Mouse (Mus musculus) myocyte (in vitro differentiated cells): ENCODE data around the gene Nmur1. TPM values are rescaled to one million over a fixed set of nuclear protein-coding genes. Genes with fewer than 3 reads are reported as not detected.
"Not testable (repeated sequence)": the region's sequence is repeated elsewhere in the genome, so short reads cannot be mapped to it uniquely, and the experiment has no call there.

Experiments used
- H3K27me3 ChIP-seq: one replicate; pipeline ENCODE4 v1.6.1; 2011; ENCODE audit not compliant: control insufficient read depth, insufficient read depth, insufficient read length
- H3K36me3 ChIP-seq: one replicate; pipeline ENCODE4 v1.6.1; 2011; ENCODE audit not compliant: control insufficient read depth, insufficient read depth
- H3K4me2 ChIP-seq: one replicate; pipeline ENCODE4 v1.6.1; 2011; ENCODE audit warnings: low read depth, control low read depth
- H3K4me3 ChIP-seq: one replicate; pipeline ENCODE4 v1.5.1; 2011; ENCODE audit warnings: mild to moderate bottlenecking, control low read depth, moderate library complexity
- H3K79me2 ChIP-seq: one replicate; pipeline ENCODE4 v1.6.1; 2011; ENCODE audit not compliant: control insufficient read depth, insufficient read depth
- H3ac ChIP-seq: one replicate; pipeline ENCODE4 v1.6.1; 2011; ENCODE audit not compliant: control insufficient read depth, insufficient read length
- CEBPB ChIP-seq: IDR thresholded peaks from 2 replicates; pipeline ENCODE4 v1.6.1; 2011; ENCODE audit warnings: mild to moderate bottlenecking, moderate library complexity; ENCODE audit not compliant: poor library complexity, insufficient read depth, severe bottlenecking
- E2F4 ChIP-seq: IDR thresholded peaks from one replicate; pipeline ENCODE4 v1.6.1; 2011; ENCODE audit warnings: mild to moderate bottlenecking, control low read depth, moderate library complexity; ENCODE audit not compliant: insufficient read depth
- MAX ChIP-seq: IDR thresholded peaks from one replicate; pipeline ENCODE4 v1.6.1; 2011; ENCODE audit warnings: low read depth, mild to moderate bottlenecking, control low read depth
- MYOD1 ChIP-seq, 3 experiments: IDR thresholded peaks; one replicate each; pipeline ENCODE4 v1.6.1; 2011; ENCODE audit warnings: control low read depth in 2 of 3, low read depth in 2 of 3, mild to moderate bottlenecking in 2 of 3, moderate library complexity in 1 of 3; ENCODE audit not compliant: insufficient read length in 2 of 3, control insufficient read depth in 1 of 3
- MYOG ChIP-seq, 3 experiments: IDR thresholded peaks; one replicate each; pipeline ENCODE4 v1.6.1; 2011; ENCODE audit warnings: control low read depth in 2 of 3, low read depth in 2 of 3, mild to moderate bottlenecking in 2 of 3; ENCODE audit not compliant: insufficient read length in 2 of 3, control insufficient read depth in 1 of 3, insufficient read depth in 1 of 3
- POLR2A ChIP-seq: IDR thresholded peaks from one replicate; pipeline ENCODE4 v1.6.1; 2011; ENCODE audit warnings: low read depth, mild to moderate bottlenecking, control low read depth, moderate library complexity; ENCODE audit not compliant: insufficient read length
- POLR2AphosphoS2 ChIP-seq: IDR thresholded peaks from one replicate; pipeline ENCODE4 v1.6.1; 2011; ENCODE audit warnings: low read depth, control low read depth; ENCODE audit not compliant: insufficient read length
- REST ChIP-seq: IDR thresholded peaks from one replicate; pipeline ENCODE4 v1.6.1; 2011; ENCODE audit warnings: mild to moderate bottlenecking, control low read depth, moderate library complexity; ENCODE audit not compliant: insufficient read depth, insufficient read length
- SRF ChIP-seq: IDR thresholded peaks from one replicate; pipeline ENCODE4 v1.6.1; 2011; ENCODE audit warnings: low read depth; ENCODE audit not compliant: control insufficient read depth, insufficient read length
- TCF12 ChIP-seq: IDR thresholded peaks from one replicate; pipeline ENCODE4 v1.6.1; 2011; ENCODE audit warnings: mild to moderate bottlenecking, control low read depth; ENCODE audit not compliant: poor library complexity, insufficient read depth, severe bottlenecking
- TCF3 ChIP-seq: IDR thresholded peaks from one replicate; pipeline ENCODE4 v1.6.1; 2011; ENCODE audit warnings: low read depth, control low read depth; ENCODE audit not compliant: insufficient read length
- USF1 ChIP-seq: IDR thresholded peaks from one replicate; pipeline ENCODE4 v1.6.1; 2011; ENCODE audit warnings: low read depth, mild to moderate bottlenecking, control low read depth, moderate library complexity
- polyA plus RNA-seq: library from polyadenylated mRNA; unstranded; fragments of >200 nt; fragmentation: generic; extraction: Trizol; gene quantifications from one replicate; pipeline ENCODE4 v1.2.1, GENCODE M21; 2012; ENCODE audit warnings: missing spikeins

Nmur1 gene
- not detected for polyA plus RNA-seq

GRCm38 (mm10) chr1:86426128-86426527, at the start of gene Nmur1, which contains the start of gene Tex44:
Gene Nmur1, minus strand, starts transcription at chr1:86426228.
Gene Tex44, plus strand, starts transcription at chr1:86426329.
- no peak within 1 kb of the TSS for H3K4me2 ChIP-seq
- no peak for TF ChIP-seq USF1
- TF ChIP-seq MYOG (IDR thresholded peaks at IDR 0.05; ENCODE audit: control insufficient read depth in 1 of 3, insufficient read depth in 1 of 3, insufficient read length in 2 of 3, low read depth in 2 of 3): no peak
- TF ChIP-seq POLR2A: no peak
- no peak for TF ChIP-seq POLR2AphosphoS2
- TF ChIP-seq TCF3: no peak
- no peaks in the 10 kb centered on the region for H3K79me2 ChIP-seq
- no peak within 1 kb of the TSS for H3ac ChIP-seq
- H3K4me3 ChIP-seq: no peak within 1 kb of the TSS
- peaks cover 4% of the 10 kb centered on the region for H3K27me3 ChIP-seq
- H3K36me3 ChIP-seq: no peaks in the 10 kb centered on the region

DNA sequence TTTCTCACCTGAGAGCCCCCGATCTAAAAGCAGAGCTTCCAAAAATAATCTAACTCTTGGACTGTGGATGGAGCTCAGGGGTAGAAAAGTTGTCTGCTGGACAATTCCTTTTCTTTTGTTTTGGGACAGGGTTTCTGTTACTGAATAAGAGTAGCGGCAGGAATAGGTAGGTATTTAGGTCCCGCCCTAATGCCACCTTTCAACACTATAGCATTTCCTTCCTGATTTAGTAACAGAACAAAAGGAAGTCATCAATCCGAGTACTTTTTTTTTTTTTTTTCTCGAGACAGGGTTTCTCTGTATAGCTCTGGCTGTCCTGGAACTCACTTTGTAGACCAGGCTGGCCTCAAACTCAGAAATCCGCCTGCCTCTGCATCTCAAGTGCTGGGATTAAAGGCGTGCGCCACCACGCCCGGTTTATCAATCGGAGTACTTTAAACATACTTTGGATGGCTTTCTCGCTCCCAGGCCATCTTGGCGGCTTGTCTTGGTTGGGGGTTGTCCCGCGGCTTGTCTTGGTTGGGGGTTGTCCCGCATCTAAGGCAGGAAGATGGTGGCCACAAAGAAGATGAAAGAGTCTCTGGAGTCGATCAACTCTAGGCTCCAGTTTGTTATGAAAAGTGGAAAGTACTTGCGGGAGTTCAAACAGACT, 47.2 kb upstream of the Nmur1 start:
- Histone ChIP-seq H3K79me2 (no peaks in the 10 kb centered on the region), H3K4me3 (peak overlapping the region; percentile 7), H3K36me3 (no peaks in the 10 kb centered on the region), H3ac (no peak overlapping the region), H3K27me3 (no peaks in the 10 kb centered on the region), H3K4me2 (peak overlapping the region; percentile 100)
- TF ChIP-seq REST (no peak), CEBPB (no peak), MYOG (IDR thresholded peaks at IDR 0.05; ENCODE audit: control insufficient read depth in 1 of 3, insufficient read depth in 1 of 3, insufficient read length in 2 of 3, low read depth in 2 of 3) (no peak), TCF12 (no peak), TCF3 (no peak), USF1 (no peak), MYOD1 (IDR thresholded peaks at IDR 0.05; ENCODE audit: control insufficient read depth in 1 of 3, insufficient read length in 2 of 3, low read depth in 2 of 3) (no peak), E2F4 (no peak), POLR2AphosphoS2 (no peak), SRF (no peak), POLR2A (no peak), MAX (no peak)

GRCm38 (mm10) chr1:86472197-86472952, 46.3 kb upstream of the Nmur1 start:
- peak; percentile 54 for TF ChIP-seq POLR2A
- TF ChIP-seq MAX: peak; percentile 39
- TF ChIP-seq E2F4: no peak
- TF ChIP-seq USF1: no peak
- TF ChIP-seq MYOG (IDR thresholded peaks at IDR 0.05; ENCODE audit: control insufficient read depth in 1 of 3, insufficient read depth in 1 of 3, insufficient read length in 2 of 3, low read depth in 2 of 3): peak in 1 of 3 experiments; percentile 31
- Histone ChIP-seq H3K4me3 (peak overlapping the region; percentile 7), H3K36me3 (no peaks in the 10 kb centered on the region)

DNA sequence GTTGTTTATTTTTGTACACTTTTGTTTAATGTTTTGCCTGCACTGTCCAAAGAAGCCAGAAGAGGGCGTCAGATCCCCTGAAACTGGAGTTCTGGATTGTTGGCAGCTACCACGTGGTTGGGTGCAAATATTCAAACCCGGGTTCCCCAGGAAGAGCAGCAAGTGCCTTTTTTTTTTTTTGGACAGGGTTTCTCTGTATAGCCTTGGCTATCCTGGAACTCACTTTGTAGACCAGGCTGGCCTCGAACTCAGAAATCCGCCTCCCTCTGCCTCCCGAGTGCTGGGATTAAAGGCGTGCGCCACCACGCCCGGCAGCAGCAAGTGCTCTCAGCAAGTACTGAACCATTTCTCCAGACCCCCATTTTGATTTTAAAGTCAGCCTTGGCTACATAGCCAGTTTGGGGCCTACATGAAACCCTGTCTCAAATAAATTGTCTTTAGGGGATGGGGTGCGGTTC, 45.5 kb upstream of the Nmur1 start:
- peak; percentile 75 for TF ChIP-seq USF1
- not testable (repeated sequence) for H3K79me2 ChIP-seq, H3ac ChIP-seq, H3K36me3 ChIP-seq, H3K27me3 ChIP-seq
- H3K4me3 ChIP-seq: peak overlapping the region; percentile 7
- H3K4me2 ChIP-seq: peak overlapping the region; percentile 100

More at GRCm38 (mm10) chr1:86472197-86472952, 46.3 kb upstream of the Nmur1 start:
- Histone ChIP-seq H3K27me3 (no peaks in the 10 kb centered on the region), H3ac (peak overlapping the region; percentile 13), H3K4me2 (peak overlapping the region; percentile 100), H3K79me2 (no peaks in the 10 kb centered on the region)

DNA sequence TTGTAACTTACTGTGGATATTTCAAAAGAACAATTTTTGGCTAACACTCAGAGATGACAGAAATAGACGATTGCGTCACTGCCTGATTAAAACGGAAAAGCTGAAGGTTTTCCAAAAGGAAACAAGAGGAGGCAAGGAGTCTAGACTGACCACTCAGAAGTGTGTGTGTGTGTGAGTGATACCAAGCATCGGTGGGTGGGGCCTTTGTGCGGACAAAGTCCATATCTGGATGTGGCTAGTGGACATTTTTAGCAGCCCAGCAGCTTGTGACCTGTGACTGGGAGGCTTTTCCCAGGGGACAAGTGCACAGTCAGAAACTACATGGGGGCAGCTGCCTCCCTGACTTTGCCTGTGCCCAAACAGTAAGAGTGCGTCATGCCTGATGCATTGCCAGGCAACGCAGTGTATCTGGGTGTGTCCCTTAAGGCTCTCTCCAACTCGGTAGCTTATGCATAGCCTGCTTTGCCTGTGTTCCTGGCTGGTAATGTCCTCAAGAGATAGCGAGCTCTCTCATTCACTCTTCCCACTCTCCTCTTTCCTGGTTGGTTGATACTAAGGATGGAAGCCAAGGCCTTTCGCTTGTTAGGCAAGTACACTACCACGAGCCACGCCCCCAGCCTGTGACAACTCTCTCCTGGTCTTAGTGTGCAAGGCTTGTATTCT, 44.6 kb upstream of the Nmur1 start:
- Histone ChIP-seq H3K4me3 (peak overlapping the region; percentile 7), H3ac (no peak overlapping the region), H3K27me3 (no peaks in the 10 kb centered on the region), H3K36me3 (no peaks in the 10 kb centered on the region), H3K79me2 (no peaks in the 10 kb centered on the region), H3K4me2 (peak overlapping the region; percentile 100)
- TF ChIP-seq E2F4: no peak
- no peak for TF ChIP-seq MAX
- peak; percentile 24 for TF ChIP-seq TCF12
- peak; percentile 9 to 86 (median 74) for TF ChIP-seq MYOD1 (IDR thresholded peaks at IDR 0.05; ENCODE audit: control insufficient read depth in 1 of 3, insufficient read length in 2 of 3, low read depth in 2 of 3)
- TF ChIP-seq MYOG (IDR thresholded peaks at IDR 0.05; ENCODE audit: control insufficient read depth in 1 of 3, insufficient read depth in 1 of 3, insufficient read length in 2 of 3, low read depth in 2 of 3): peak; percentile 51 to 91 (median 67)
- peak; percentile 98 for TF ChIP-seq SRF
- TF ChIP-seq CEBPB: peak; percentile 85
- TF ChIP-seq USF1: peak; percentile 33
- TF ChIP-seq TCF3: no peak
- peak; percentile 60 for TF ChIP-seq POLR2A
- peak; percentile 94 for TF ChIP-seq POLR2AphosphoS2
- TF ChIP-seq REST: no peak
